Mouse (Mus musculus) liver, embryonic 14.5 days (tissue): ENCODE measurements at regions not wholly inside any gene's neighbourhood (a gene's known extent, or its start where the extent isn't known, plus 50 kb on each side); places are given as distances from the start of the nearest gene placed in this dataset.

Experiments used
- CTCF ChIP-seq: IDR thresholded peaks from 2 replicates; pipeline ENCODE4 v1.5.1; 2016; ENCODE audit warnings: antibody characterized with exemption, low read depth, control low read depth
- EP300 ChIP-seq: IDR thresholded peaks from 2 replicates; pipeline ENCODE4 v1.6.1; 2016; ENCODE audit warnings: antibody characterized with exemption, low read depth

DNA sequence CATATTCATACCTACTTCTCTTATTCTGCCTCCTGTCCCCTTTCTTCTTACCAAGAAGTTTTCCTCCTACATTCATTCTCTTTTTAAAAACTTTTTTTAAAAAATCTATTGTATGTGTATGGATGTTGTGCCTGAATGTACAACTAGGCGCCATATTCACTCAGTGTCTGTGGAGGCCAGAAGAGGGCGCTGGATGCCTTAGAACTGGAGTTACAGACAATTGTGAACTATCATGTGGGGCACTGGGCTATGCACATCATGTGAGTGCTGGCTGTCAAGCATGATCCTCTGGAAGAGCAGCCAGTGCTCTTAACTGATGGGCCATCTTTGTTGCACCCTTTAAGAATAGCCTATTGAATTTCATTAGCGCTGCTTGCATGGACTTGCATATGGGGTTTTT, 172.6 kb upstream of the Dapk1 start:
- TF ChIP-seq EP300 (no peak), CTCF (peak; percentile 45)
